Mouse (Mus musculus) forebrain, embryonic 15.5 days (tissue): Measurements from ENCODE around the gene Terb2. TPM values are rescaled to one million over a fixed set of nuclear protein-coding genes. Genes with fewer than 3 reads are reported as not detected.
A peak's percentile ranks its signal among the peaks of the same experiment; 100 is the strongest.

Experiments used
- ATAC-seq: fragments of 200-750 bp; cut with Nextera tagmentation; replicated peaks from 2 replicates; pipeline ENCODE4 v1.8.0; 2017; ENCODE audit warnings: mild to moderate bottlenecking, moderate TSS enrichment, moderate library complexity
- H3K27ac ChIP-seq: fragments of 300-500 bp; sonication (generic); replicated peaks from 2 replicates; pipeline ENCODE4 v1.5.1; 2015; ENCODE audit warnings: mild to moderate bottlenecking, inconsistent platforms
- H3K27me3 ChIP-seq: fragments of 300-500 bp; sonication (generic); 2 replicates; pipeline ENCODE4 v1.6.1; 2015; ENCODE audit warnings: inconsistent platforms
- H3K36me3 ChIP-seq: fragments of 300-500 bp; sonication (generic); 2 replicates; pipeline ENCODE4 v1.6.1; 2015; ENCODE audit warnings: mild to moderate bottlenecking, inconsistent platforms
- H3K4me1 ChIP-seq: fragments of 300-500 bp; sonication (generic); 2 replicates; pipeline ENCODE4 v1.6.1; 2015; ENCODE audit warnings: inconsistent platforms
- H3K4me2 ChIP-seq: fragments of 300-500 bp; sonication (generic); replicated peaks from 2 replicates; pipeline ENCODE4 v1.6.1; 2015; ENCODE audit warnings: mild to moderate bottlenecking, inconsistent platforms
- H3K4me3 ChIP-seq: fragments of 300-500 bp; sonication (generic); 2 replicates; pipeline ENCODE4 v1.5.1; 2015; ENCODE audit warnings: mild to moderate bottlenecking, inconsistent platforms
- H3K9ac ChIP-seq: fragments of 300-500 bp; sonication (generic); replicated peaks from 2 replicates; pipeline ENCODE4 v1.6.1; 2015; ENCODE audit warnings: mild to moderate bottlenecking, inconsistent platforms
- H3K9me3 ChIP-seq: fragments of 300-500 bp; sonication (generic); 2 replicates; pipeline ENCODE4 v1.6.1; 2016; ENCODE audit warnings: inconsistent platforms
- WGBS: fragments of 180-500 bp; shearing (Covaris S2); methylation state at CpG from one replicate; pipeline ENCODE4 v1.1.7; 2015; ENCODE audit warnings: mixed read lengths; 5-methylcytosine and 5-hydroxymethylcytosine counted together
- polyA plus RNA-seq: library from polyadenylated mRNA; unstranded; fragments of >200 nt; fragmentation: Nextera tagmentation; extraction: Ambion mirVana; gene quantifications from 2 replicates; pipeline ENCODE4 v1.2.1, GENCODE M21; 2015

Gene Terb2
- polyA plus RNA-seq, result not detected in 2 replicates

GRCm38 (mm10) chr2:122186106-122186505 is at the start of gene Terb2, which contains the start of gene Patl2:
Gene Terb2 (plus strand): TSS chr2:122186272.
Gene Patl2 (minus strand): TSS chr2:122186189.
- Histone ChIP-seq H3K9me3 (no peaks in the 10 kb centered on the region), H3K27me3 (no peaks in the 10 kb centered on the region), H3K9ac (no peak within 1 kb of the TSS), H3K4me2 (no peak within 1 kb of the TSS), H3K27ac (no peak within 1 kb of the TSS), H3K4me3 (no peak within 1 kb of the TSS), H3K4me1 (no peaks in the 10 kb centered on the region), H3K36me3 (no peaks in the 10 kb centered on the region)
- 81% methylated on average over 17 of the region's 17 CpGs for WGBS
- ATAC-seq, result no peak

GRCm38 (mm10) chr2:122137839-122138465 is 48.1 kb upstream of the Terb2 start:
- Histone ChIP-seq H3K4me3 (no peak overlapping the region), H3K4me2 (no peak overlapping the region), H3K36me3 (no peaks in the 10 kb centered on the region), H3K27ac (no peak overlapping the region), H3K4me1 (no peaks in the 10 kb centered on the region), H3K9me3 (no peaks in the 10 kb centered on the region), H3K9ac (no peak overlapping the region), H3K27me3 (no peaks in the 10 kb centered on the region)
- no peak for ATAC-seq
- WGBS, result 65% methylated on average over 5 of the region's 5 CpGs

GRCm38 (mm10) chr2:122140815-122141214 is 45.3 kb upstream of the Terb2 start:
- no peak overlapping the region for H3K27ac ChIP-seq
- ATAC-seq, result no peak
- no peaks in the 10 kb centered on the region for H3K36me3 ChIP-seq
- 87% methylated on average over 2 of the region's 2 CpGs for WGBS
- no peaks in the 10 kb centered on the region for H3K4me1 ChIP-seq
- no peak overlapping the region for H3K9ac ChIP-seq
- no peak overlapping the region for H3K4me2 ChIP-seq
- H3K9me3 ChIP-seq, result no peaks in the 10 kb centered on the region
- H3K27me3 ChIP-seq, result no peaks in the 10 kb centered on the region
- H3K4me3 ChIP-seq, result no peak overlapping the region

- Histone ChIP-seq H3K9me3 (no peaks in the 10 kb centered on the region), H3K4me2 (no peak overlapping the region), H3K4me1 (no peaks in the 10 kb centered on the region), H3K27me3 (no peaks in the 10 kb centered on the region), H3K9ac (no peak overlapping the region), H3K27ac (no peak overlapping the region), H3K4me3 (no peak overlapping the region), H3K36me3 (no peaks in the 10 kb centered on the region)
- no peak for ATAC-seq
- WGBS, result 76% methylated on average over 5 of the region's 5 CpGs
Measured at GRCm38 (mm10) chr2:122141332-122141967, 44.6 kb upstream of the Terb2 start.

GRCm38 (mm10) chr2:122143111-122143510 is 43.0 kb upstream of the Terb2 start:
- no peak overlapping the region for H3K4me3 ChIP-seq
- no peak for ATAC-seq
- H3K27ac ChIP-seq, result no peak overlapping the region
- H3K4me2 ChIP-seq, result no peak overlapping the region
- no peaks in the 10 kb centered on the region for H3K36me3 ChIP-seq
- no peaks in the 10 kb centered on the region for H3K9me3 ChIP-seq
- no peaks in the 10 kb centered on the region for H3K27me3 ChIP-seq
- WGBS, result 93% methylated on average over 3 of the region's 3 CpGs
- H3K4me1 ChIP-seq, result no peaks in the 10 kb centered on the region; the same call in 1 of the 2 replicates
- H3K9ac ChIP-seq, result no peak overlapping the region

- no peaks in the 10 kb centered on the region for H3K27me3 ChIP-seq
- H3K4me3 ChIP-seq, result no peak overlapping the region
- H3K36me3 ChIP-seq, result no peaks in the 10 kb centered on the region
- 64% methylated on average over 4 of the region's 4 CpGs for WGBS
- H3K27ac ChIP-seq, result no peak overlapping the region
- H3K4me1 ChIP-seq, result no peaks in the 10 kb centered on the region; the same call in 1 of the 2 replicates
- H3K4me2 ChIP-seq, result no peak overlapping the region
- no peaks in the 10 kb centered on the region for H3K9me3 ChIP-seq
- H3K9ac ChIP-seq, result no peak overlapping the region
- no peak for ATAC-seq
Measured at GRCm38 (mm10) chr2:122145756-122146155, 40.3 kb upstream of the Terb2 start.

GRCm38 (mm10) chr2:122146687-122147086 is 39.4 kb upstream of the Terb2 start:
- WGBS, result 72% methylated on average over 6 of the region's 6 CpGs
- Histone ChIP-seq H3K9me3 (no peaks in the 10 kb centered on the region), H3K4me2 (no peak overlapping the region), H3K27me3 (no peaks in the 10 kb centered on the region), H3K9ac (no peak overlapping the region), H3K27ac (no peak overlapping the region), H3K36me3 (no peaks in the 10 kb centered on the region), H3K4me1 (no peaks in the 10 kb centered on the region; the same call in 1 of the 2 replicates), H3K4me3 (no peak overlapping the region)
- no peak for ATAC-seq

GRCm38 (mm10) chr2:122147508-122148241 is 38.4 kb upstream of the Terb2 start, which contains the start of gene B2m:
Gene B2m (plus strand): TSS chr2:122147686.
- Histone ChIP-seq H3K9me3 (no peaks in the 10 kb centered on the region), H3K36me3 (no peaks in the 10 kb centered on the region), H3K27me3 (no peaks in the 10 kb centered on the region), H3K9ac (peak within 1 kb of the TSS; percentile 72), H3K4me1 (no peaks in the 10 kb centered on the region; the same call in 1 of the 2 replicates), H3K4me3 (peak within 1 kb of the TSS; percentile 70), H3K4me2 (peak within 1 kb of the TSS; percentile 88), H3K27ac (no peak within 1 kb of the TSS; the same call in 1 of the 2 replicates)
- peak; percentile 99 for ATAC-seq
- WGBS, result under 1% methylated on average over 40 of the region's 40 CpGs

- Histone ChIP-seq H3K36me3 (no peaks in the 10 kb centered on the region), H3K4me1 (no peaks in the 10 kb centered on the region; the same call in 1 of the 2 replicates), H3K4me3 (peak overlapping the region; percentile 70), H3K9ac (peak overlapping the region; percentile 72; the same call in 1 of the 2 replicates), H3K27ac (no peak overlapping the region), H3K9me3 (no peaks in the 10 kb centered on the region), H3K27me3 (no peaks in the 10 kb centered on the region), H3K4me2 (peak overlapping the region; percentile 88)
- peak; percentile 1; the same call in 1 of the 2 replicates for ATAC-seq
- WGBS, result 28% methylated on average over 18 of the region's 18 CpGs
Measured at GRCm38 (mm10) chr2:122148242-122148917, 37.7 kb upstream of the Terb2 start.

GRCm38 (mm10) chr2:122149316-122149715 is 36.8 kb upstream of the Terb2 start:
- WGBS, result 93% methylated on average over 6 of the region's 6 CpGs
- no peak for ATAC-seq
- no peaks in the 10 kb centered on the region for H3K36me3 ChIP-seq

GRCm38 (mm10) chr2:122149716-122150115 is 36.4 kb upstream of the Terb2 start:
- ATAC-seq, result no peak
- no peak overlapping the region for H3K4me2 ChIP-seq

More at GRCm38 (mm10) chr2:122149316-122149715, 36.8 kb upstream of the Terb2 start:
- no peaks in the 10 kb centered on the region for H3K27me3 ChIP-seq
- H3K27ac ChIP-seq, result no peak overlapping the region
- no peak overlapping the region for H3K9ac ChIP-seq
- no peak overlapping the region for H3K4me2 ChIP-seq
- no peaks in the 10 kb centered on the region; the same call in 1 of the 2 replicates for H3K4me1 ChIP-seq
- H3K9me3 ChIP-seq, result no peaks in the 10 kb centered on the region
- no peak overlapping the region for H3K4me3 ChIP-seq

More at GRCm38 (mm10) chr2:122149716-122150115, 36.4 kb upstream of the Terb2 start:
- Histone ChIP-seq H3K9ac (no peak overlapping the region), H3K4me1 (no peaks in the 10 kb centered on the region; the same call in 1 of the 2 replicates), H3K27ac (no peak overlapping the region), H3K9me3 (no peaks in the 10 kb centered on the region), H3K4me3 (no peak overlapping the region), H3K27me3 (no peaks in the 10 kb centered on the region), H3K36me3 (no peaks in the 10 kb centered on the region)
- 89% methylated on average over 3 of the region's 3 CpGs for WGBS
